Mouse (Mus musculus) gastrocnemius, adult 2 months (tissue): ENCODE measurements around the gene Ptpre. TPM values are rescaled to one million over a fixed set of nuclear protein-coding genes. Genes with fewer than 3 reads are reported as not detected.
"Not testable (repeated sequence)": the region's sequence is repeated elsewhere in the genome, so short reads cannot be mapped to it uniquely, and the experiment has no call there.

Source experiments
- DNase-seq: peaks from one replicate; pipeline ENCODE4 v3.0.0; 2022
- H3K27ac ChIP-seq: fragments of 200-600 bp; 2 replicates; pipeline ENCODE4 v1.8.1; 2022; ENCODE audit warnings: mild to moderate bottlenecking
- H3K4me3 ChIP-seq: fragments of 200-600 bp; 2 replicates; pipeline ENCODE4 v1.8.1; 2022; ENCODE audit warnings: mild to moderate bottlenecking, moderate library complexity
- CTCF ChIP-seq: fragments of 200-600 bp; IDR thresholded peaks from 2 replicates; pipeline ENCODE4 v1.8.1; 2022; ENCODE audit warnings: antibody characterized with exemption, mild to moderate bottlenecking, moderate library complexity
- intact Hi-C: fragments of 180-260 bp; cut with DNase I; formaldehyde crosslinking; loops from one replicate; pipeline ENCODE4 v1.15.1; 2025
- total RNA-seq, 2 experiments: library from RNA; stranded (reverse); gene quantifications; 2 replicates each; pipeline ENCODE4 v1.2.3; 2021

Gene Ptpre
- total RNA-seq, 2 experiments from 2014 or later: 1.2 to 1.6 TPM

GRCm38 (mm10) chr7:135571392-135571791, 34.1 kb downstream of the Ptpre start:
- intact Hi-C loops: no loop called here
- TF ChIP-seq CTCF: no peak
- peak; percentile 36 for DNase-seq

GRCm38 (mm10) chr7:135571951-135572559, 34.8 kb downstream of the Ptpre start:
- Histone ChIP-seq H3K4me3 (no peak overlapping the region), H3K27ac (peak overlapping the region; percentile 78)
- intact Hi-C loops: no loop called here
- peak; percentile 75 for DNase-seq
- TF ChIP-seq CTCF: no peak

More at GRCm38 (mm10) chr7:135571392-135571791, 34.1 kb downstream of the Ptpre start:
- peak overlapping the region; percentile 41 for H3K27ac ChIP-seq
- no peak overlapping the region for H3K4me3 ChIP-seq

GRCm38 (mm10) chr7:135575319-135576069, 38.2 kb downstream of the Ptpre start:
- intact Hi-C loops, DNase-seq, H3K4me3 ChIP-seq, H3K27ac ChIP-seq: not testable (repeated sequence)

- H3K27ac ChIP-seq: no peak overlapping the region
- intact Hi-C loops: no loop called here
- no peak for TF ChIP-seq CTCF
- no peak for DNase-seq
- H3K4me3 ChIP-seq: no peak overlapping the region
These were observed 39.0 kb downstream of the Ptpre start for GRCm38 (mm10) chr7:135576329-135576728.

- H3K4me3 ChIP-seq: no peak overlapping the region
- intact Hi-C loops: no loop called here
These were observed 41.5 kb downstream of the Ptpre start for GRCm38 (mm10) chr7:135578715-135579325.

GRCm38 (mm10) chr7:135580306-135581091, 43.2 kb downstream of the Ptpre start:
- intact Hi-C loops: no loop called here
- no peak for DNase-seq
- Histone ChIP-seq H3K4me3 (no peak overlapping the region), H3K27ac (no peak overlapping the region)
- no peak for TF ChIP-seq CTCF

More at GRCm38 (mm10) chr7:135578715-135579325, 41.5 kb downstream of the Ptpre start:
- H3K27ac ChIP-seq: peak overlapping the region; percentile 28; the same call in 1 of the 2 replicates
- no peak for TF ChIP-seq CTCF
- no peak for DNase-seq

GRCm38 (mm10) chr7:135581128-135581527, 43.8 kb downstream of the Ptpre start:
- TF ChIP-seq CTCF: no peak
- no peak overlapping the region for H3K4me3 ChIP-seq
- no peak overlapping the region for H3K27ac ChIP-seq
- DNase-seq: no peak
- intact Hi-C loops: no loop called here

GRCm38 (mm10) chr7:135585125-135585687, 47.9 kb downstream of the Ptpre start:
- DNase-seq: no peak
- H3K4me3 ChIP-seq: no peak overlapping the region
- no peak for TF ChIP-seq CTCF
- no peak overlapping the region for H3K27ac ChIP-seq
- intact Hi-C loops: no loop called here

- no peak overlapping the region for H3K4me3 ChIP-seq
- peak overlapping the region; percentile 53 for H3K27ac ChIP-seq
- no peak for DNase-seq
- intact Hi-C loops: no loop called here
- TF ChIP-seq CTCF: no peak
These were observed 49.1 kb downstream of the Ptpre start for GRCm38 (mm10) chr7:135586402-135586801.

GRCm38 (mm10) chr7:135587821-135588575, 50.7 kb downstream of the Ptpre start:
- no peak overlapping the region for H3K4me3 ChIP-seq
- DNase-seq: no peak
- intact Hi-C loops: no loop called here
- H3K27ac ChIP-seq: peak overlapping the region; percentile 20; the same call in 1 of the 2 replicates
- TF ChIP-seq CTCF: no peak

GRCm38 (mm10) chr7:135588620-135589309, 51.5 kb downstream of the Ptpre start:
- no peak for TF ChIP-seq CTCF
- DNase-seq: no peak
- intact Hi-C loops: no loop called here
- Histone ChIP-seq H3K27ac (no peak overlapping the region), H3K4me3 (no peak overlapping the region)
